Mouse (Mus musculus) layer of hippocampus, postnatal 25 days (tissue): ENCODE measurements around the gene Wfdc18. TPM values are rescaled to one million over a fixed set of nuclear protein-coding genes. Genes with fewer than 3 reads are reported as not detected.

Experiments
- DNase-seq, 2 experiments: peaks; one replicate each; pipeline ENCODE4 v3.0.0; 2022; ENCODE audit warnings: mixed read lengths in 2 of 2, low spot score in 1 of 2; ENCODE audit errors: extremely low spot score in 1 of 2
- total RNA-seq, 2 experiments: library from RNA; stranded (reverse); gene quantifications; 2 replicates each; pipeline ENCODE4 v1.2.3; 2021

Wfdc18 gene
- total RNA-seq, 2 experiments from 2014 or later: not detected

DNA sequence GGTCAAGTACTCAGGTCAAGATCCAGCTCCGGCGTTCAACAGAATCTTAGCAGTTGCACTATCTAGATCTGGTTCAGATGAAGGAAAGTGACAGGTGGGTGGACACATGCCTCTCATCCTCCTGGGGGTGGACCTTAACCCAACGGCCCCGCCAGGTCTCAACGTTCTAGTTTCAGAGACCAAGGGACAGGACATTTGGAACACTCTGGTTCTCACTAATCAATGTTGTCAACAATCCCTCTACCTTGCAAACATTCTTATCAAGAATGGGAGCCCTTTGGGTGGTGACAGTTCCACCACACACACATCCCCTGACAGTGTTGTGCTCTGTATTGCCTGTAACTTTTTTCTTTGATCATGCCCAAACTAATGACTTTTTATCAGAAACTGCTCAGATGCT lies 33.0 kb downstream of the Wfdc18 start:
- no peak for DNase-seq

GRCm38 (mm10) chr11:83742731-83743355 lies 34.0 kb downstream of the Wfdc18 start:
- DNase-seq: no peak

DNA sequence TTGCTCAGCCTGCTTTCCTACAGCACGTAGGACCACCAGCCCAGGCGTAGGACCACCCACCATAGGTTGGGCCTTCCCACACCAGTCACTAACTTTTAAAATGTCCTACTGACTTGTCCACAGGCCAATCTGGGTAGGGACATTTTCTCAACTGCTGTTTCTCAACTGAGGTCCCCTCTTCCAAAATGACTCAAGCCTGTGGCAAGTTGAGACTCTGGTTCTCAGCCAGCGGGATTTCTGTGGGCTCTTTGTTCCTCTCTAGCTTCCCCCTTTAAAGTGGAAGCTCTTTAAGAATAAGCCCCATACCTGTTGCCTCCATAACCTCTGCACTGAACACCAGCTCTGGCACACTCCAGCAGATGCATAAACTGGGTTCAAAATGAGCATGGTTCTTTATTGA lies 34.7 kb downstream of the Wfdc18 start:
- DNase-seq: no peak

DNA sequence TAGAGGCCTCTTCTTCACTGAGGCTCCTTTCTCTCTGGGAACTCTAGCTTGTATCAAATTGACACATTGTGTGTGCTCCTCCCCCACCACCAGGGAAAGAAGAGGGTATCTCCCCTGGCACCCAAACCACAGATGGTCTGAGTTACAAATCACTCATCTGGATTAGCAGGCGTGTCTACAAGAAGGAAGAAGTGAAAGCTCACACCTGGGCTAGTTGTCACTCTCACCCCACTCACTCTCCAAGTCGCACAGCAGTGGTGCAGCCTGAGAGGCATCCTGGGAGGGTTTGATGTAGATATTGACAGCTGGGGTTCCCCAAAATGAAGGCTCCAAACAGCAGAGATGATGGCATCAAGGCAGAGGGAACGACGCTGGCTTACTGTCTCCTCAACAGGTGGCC lies 37.3 kb downstream of the Wfdc18 start:
- DNase-seq: no peak

GRCm38 (mm10) chr11:83746681-83747080 lies 37.9 kb downstream of the Wfdc18 start, which contains the start of gene Wfdc21:
Wfdc21 (plus strand) TSS chr11:83746940.
- no peak for DNase-seq

- no peak for DNase-seq
Observed at GRCm38 (mm10) chr11:83747376-83748265, 38.8 kb downstream of the Wfdc18 start.

GRCm38 (mm10) chr11:83753581-83754181 lies 44.9 kb downstream of the Wfdc18 start, which contains the start of gene Heatr6:
Heatr6 (plus strand) TSS chr11:83753696.
- peak; percentile 78 to 85 for DNase-seq

- DNase-seq: no peak
Observed at GRCm38 (mm10) chr11:83754227-83754626, 45.4 kb downstream of the Wfdc18 start.

Other genes with a start within 250 kb of the Wfdc18 start
- 1 to 10 TPM; 2.8 to 3.4 TPM for gene Mmp28, start 245.9 kb upstream of the Wfdc18 start, total RNA-seq
- gene Taf15, start 235.9 kb upstream of the Wfdc18 start, total RNA-seq: 10 to 100 TPM; 61.7 to 80.3 TPM
- gene Heatr9, start 186.8 kb upstream of the Wfdc18 start, total RNA-seq: not detected
- gene Ccl5, start 178.5 kb upstream of the Wfdc18 start, total RNA-seq: not detected
- gene Ccl9, start 130.4 kb upstream of the Wfdc18 start, total RNA-seq: 1 to 10 TPM; 3.9 to 5.1 TPM
- gene Ccl6, start 115.9 kb upstream of the Wfdc18 start, total RNA-seq: 1 to 10 TPM; 1.7 to 2.5 TPM
- not detected for gene Rpl9-ps1, start 63.4 kb upstream of the Wfdc18 start, total RNA-seq
- gene Ccl3, start 59.7 kb upstream of the Wfdc18 start, total RNA-seq: not detected
- not detected for gene Ccl4, start 46.4 kb upstream of the Wfdc18 start, total RNA-seq
- gene Wfdc17, start 5.0 kb upstream of the Wfdc18 start, total RNA-seq: not detected
- gene Wfdc21, start 37.9 kb downstream of the Wfdc18 start, total RNA-seq: not detected
- gene Heatr6, start 44.7 kb downstream of the Wfdc18 start, total RNA-seq: 10 to 100 TPM; 15.0 to 20.8 TPM
- under 1 TPM; 0.12 to 0.16 TPM for gene Hnf1b, start 141.0 kb downstream of the Wfdc18 start, total RNA-seq
- 10 to 100 TPM; 12.8 to 13.3 TPM for gene Ddx52, start 233.0 kb downstream of the Wfdc18 start, total RNA-seq